ENCODE assay signal across 19 mouse cellular contexts in genomic region chr3:28827605-28828004, GRCm38 (mm10). TPM values are rescaled to one million over a fixed set of nuclear protein-coding genes. Genes with fewer than 3 reads are reported as not detected.
DNase-seq lines count a peak whose midpoint lies in the region; ATAC-seq and TF ChIP-seq lines count a peak whose summit lies in the region.
"Had no signal": no experiment of that assay in that cellular context is flagged by ENCODE, and none has a peak within 500 bp of the region (broad histone marks: within the 10 kb centered on the region; RNA-seq: fewer than 3 reads in every experiment).

No protein-coding gene starts in this region.

- H3K9ac ChIP-seq in intestine, postnatal 0 days (ENCODE audit: low read depth, low read length) = no peak overlapping the region
- no peak overlapping the region for H3K9ac ChIP-seq in intestine, embryonic 15.5 days
- H3K9ac ChIP-seq in lung, embryonic 14.5 days = no peak overlapping the region
- H3K9ac ChIP-seq in MEL (ENCODE audit: control insufficient read depth, low read depth, low read length, poor library complexity, severe bottlenecking) = no peak overlapping the region
- H3K9ac ChIP-seq: embryonic facial prominence, embryonic 13.5 days; forebrain, embryonic 12.5 days; hindbrain, embryonic 13.5 days had no signal

- no peak for TF ChIP-seq EP300 in MEL (IDR thresholded peaks at IDR 0.05; ENCODE audit: low read depth in 1 of 2, low read length in 2 of 2)

- no peaks in the 10 kb centered on the region for H3K9me3 ChIP-seq in intestine, postnatal 0 days (ENCODE audit: control insufficient read depth)
- H3K9me3 ChIP-seq in intestine, embryonic 15.5 days = no peaks in the 10 kb centered on the region
- H3K9me3 ChIP-seq in lung, embryonic 14.5 days (ENCODE audit: low read depth, low read length) = no peaks in the 10 kb centered on the region
- no peaks in the 10 kb centered on the region for H3K9me3 ChIP-seq in MEL (replicated peaks; ENCODE audit: insufficient read depth, low read length)
- H3K9me3 ChIP-seq: embryonic facial prominence, embryonic 13.5 days; forebrain, embryonic 12.5 days; G1E; hindbrain, embryonic 13.5 days had no signal

- peak; percentile 19; the same call in 1 of the 2 replicates for TF ChIP-seq CTCF in intestine, postnatal 0 days (IDR thresholded peaks at IDR 0.05; ENCODE audit: low read depth)
- no peak for TF ChIP-seq CTCF in lung, embryonic 14.5 days (IDR thresholded peaks at IDR 0.05; ENCODE audit: low read depth)
- TF ChIP-seq CTCF in MEL (IDR thresholded peaks at IDR 0.05 in 2 of 3, conservative IDR thresholded peaks at IDR 0.05 in 1 of 3; ENCODE audit: control insufficient read depth in 1 of 3, insufficient read depth in 1 of 3, low read depth in 2 of 3, low read length in 3 of 3, poor library complexity in 1 of 3, severe bottlenecking in 1 of 3) = peak in 2 of 3 experiments; percentile 16 to 46; a peak in 3 of 6 replicates

- TF ChIP-seq RAD21 in MEL (IDR thresholded peaks at IDR 0.05; ENCODE audit: low read depth, low read length) = peak; percentile 26

- no peak for TF ChIP-seq POLR2A in MEL (IDR thresholded peaks at IDR 0.05; ENCODE audit: control insufficient read depth in 1 of 2, insufficient read depth in 1 of 2, low read depth in 1 of 2, low read length in 2 of 2, poor library complexity in 1 of 2)

- no peaks in the 10 kb centered on the region for H3K27me3 ChIP-seq in intestine, postnatal 0 days (replicated peaks; ENCODE audit: control insufficient read depth, insufficient read depth, low read length)
- H3K27me3 ChIP-seq in intestine, embryonic 15.5 days (replicated peaks) = no peaks in the 10 kb centered on the region
- no peaks in the 10 kb centered on the region for H3K27me3 ChIP-seq in lung, embryonic 14.5 days (ENCODE audit: insufficient read depth, low read length)
- no peaks in the 10 kb centered on the region for H3K27me3 ChIP-seq in MEL (ENCODE audit: control insufficient read depth in 1 of 2, insufficient read depth in 2 of 2, low read length in 2 of 2)
- H3K27me3 ChIP-seq: embryonic facial prominence, embryonic 13.5 days; forebrain, embryonic 12.5 days; hindbrain, embryonic 13.5 days had no signal

- H3K4me1 ChIP-seq in intestine, postnatal 0 days (replicated peaks; ENCODE audit: control insufficient read depth, insufficient read depth, low read length) = no peaks in the 10 kb centered on the region
- no peaks in the 10 kb centered on the region for H3K4me1 ChIP-seq in intestine, embryonic 15.5 days (replicated peaks)
- H3K4me1 ChIP-seq in lung, embryonic 14.5 days (ENCODE audit: insufficient read depth) = no peaks in the 10 kb centered on the region
- no peaks in the 10 kb centered on the region for H3K4me1 ChIP-seq in MEL (ENCODE audit: control insufficient read depth in 1 of 2, insufficient read depth in 2 of 2, low read length in 2 of 2)
- H3K4me1 ChIP-seq: embryonic facial prominence, embryonic 13.5 days; forebrain, embryonic 12.5 days; hindbrain, embryonic 13.5 days had no signal

- DNase-seq in lung, embryonic 14.5 days = peak; percentile 5
- DNase-seq in lung, postnatal 36 days = no peak
- peak; percentile 35 for DNase-seq in MEL (ENCODE audit: low read depth, low spot score)
- DNase-seq in yolk sac, embryonic 10.5 days (ENCODE audit: low spot score) = no peak
- DNase-seq: adrenal gland, postnatal 14 days; cerebellum, adult 11-12 months; cerebellum, adult 9-10 months; cerebellum, postnatal 25 days; gastrocnemius, postnatal 14 days; heart, postnatal 10 days had no signal

- H3K4me2 ChIP-seq in intestine, postnatal 0 days (replicated peaks; ENCODE audit: low read depth) = no peak overlapping the region
- no peak overlapping the region for H3K4me2 ChIP-seq in intestine, embryonic 15.5 days (replicated peaks)
- H3K4me2 ChIP-seq in lung, embryonic 14.5 days = no peak overlapping the region
- H3K4me2 ChIP-seq: embryonic facial prominence, embryonic 13.5 days; forebrain, embryonic 12.5 days; hindbrain, embryonic 13.5 days had no signal

- 84% methylated on average over 2 of the region's 2 CpGs for WGBS in intestine, postnatal 0 days
- 85% methylated on average over 2 of the region's 2 CpGs for WGBS in intestine, embryonic 15.5 days
- 85% methylated on average over 2 of the region's 2 CpGs for WGBS in lung, embryonic 14.5 days

- H3K4me3 ChIP-seq in intestine, postnatal 0 days (ENCODE audit: low read depth, low read length) = no peak overlapping the region
- H3K4me3 ChIP-seq in intestine, embryonic 15.5 days (replicated peaks) = no peak overlapping the region
- H3K4me3 ChIP-seq in lung, embryonic 14.5 days (ENCODE audit: low read depth, low read length) = no peak overlapping the region
- no peak overlapping the region for H3K4me3 ChIP-seq in MEL (ENCODE audit: control insufficient read depth in 1 of 2, insufficient read depth in 1 of 2, low read depth in 2 of 2, low read length in 2 of 2)
- H3K4me3 ChIP-seq: embryonic facial prominence, embryonic 13.5 days; forebrain, embryonic 12.5 days; hindbrain, embryonic 13.5 days had no signal

- no peaks in the 10 kb centered on the region for H3K36me3 ChIP-seq in intestine, postnatal 0 days (ENCODE audit: control insufficient read depth, insufficient read depth)
- no peaks in the 10 kb centered on the region for H3K36me3 ChIP-seq in intestine, embryonic 15.5 days
- no peaks in the 10 kb centered on the region for H3K36me3 ChIP-seq in lung, embryonic 14.5 days (ENCODE audit: insufficient read depth)
- peaks cover 0 to 2% of the 10 kb centered on the region in 2 experiments; a peak in 1 of 4 replicates for H3K36me3 ChIP-seq in MEL (ENCODE audit: control insufficient read depth in 1 of 2, insufficient read depth in 2 of 2, low read length in 2 of 2)
- H3K36me3 ChIP-seq: embryonic facial prominence, embryonic 13.5 days; forebrain, embryonic 12.5 days; G1E; hindbrain, embryonic 13.5 days had no signal

- no peak overlapping the region for H3K27ac ChIP-seq in intestine, postnatal 0 days (ENCODE audit: low read depth, low read length)
- H3K27ac ChIP-seq in intestine, embryonic 15.5 days = no peak overlapping the region
- H3K27ac ChIP-seq in lung, embryonic 14.5 days (ENCODE audit: low read depth) = no peak overlapping the region
- H3K27ac ChIP-seq in MEL (ENCODE audit: control insufficient read depth, low read depth, low read length) = no peak overlapping the region
- H3K27ac ChIP-seq: embryonic facial prominence, embryonic 13.5 days; forebrain, embryonic 12.5 days; hindbrain, embryonic 13.5 days; hindbrain, postnatal 0 days had no signal

- H3K79me2 ChIP-seq in MEL (ENCODE audit: control insufficient read depth, insufficient read depth, low read length, poor library complexity) = no peaks in the 10 kb centered on the region

- no peak for ATAC-seq in intestine, postnatal 0 days
- no peak for ATAC-seq in intestine, embryonic 15.5 days
- ATAC-seq in lung, embryonic 14.5 days (ENCODE audit: insufficient read depth) = no peak
- ATAC-seq: activated CD4-positive, CD25-positive, alpha-beta regulatory T cell, adult 4 months; forebrain, embryonic 16.5 days; hindbrain, postnatal 0 days had no signal

TF ChIP-seq in MEL, 35 proteins besides CTCF, POLR2A, EP300 and RAD21:
- TF ChIP-seq HCFC1 (IDR thresholded peaks at IDR 0.05; ENCODE audit: low read depth, low read length) (no peak), NRF1 (IDR thresholded peaks at IDR 0.05; ENCODE audit: insufficient read depth, low read depth, low read length, poor library complexity, severe bottlenecking) (no peak), GATA1 (IDR thresholded peaks at IDR 0.05; ENCODE audit: low read depth, low read length) (no peak), MEF2A (IDR thresholded peaks at IDR 0.05; ENCODE audit: extremely low read depth, insufficient replicate concordance, low read depth, low read length, poor library complexity, severe bottlenecking) (no peak), MXI1 (IDR thresholded peaks at IDR 0.05; ENCODE audit: low read depth, low read length) (no peak), POLR2AphosphoS2 (IDR thresholded peaks at IDR 0.05; ENCODE audit: low read length) (no peak), SMC3 (IDR thresholded peaks at IDR 0.05; ENCODE audit: low read depth, low read length) (peak; percentile 39; the same call in 1 of the 2 replicates), JUND (IDR thresholded peaks at IDR 0.05; ENCODE audit: low read depth, low read length) (no peak)

RNA-seq across cellular contexts. Expression of gene Rpl22l1, which starts 22.4 kb away (rescaled TPM):
- 444 and 479 TPM in 2 replicates for polyA plus RNA-seq in intestine, postnatal 0 days (2015; fragmentation: Nextera tagmentation; extraction: Ambion mirVana)
- 398 and 497 TPM in 2 replicates for polyA plus RNA-seq in intestine, embryonic 15.5 days (2015; fragmentation: Nextera tagmentation; extraction: Ambion mirVana)
- polyA plus RNA-seq in lung, embryonic 14.5 days (2014; fragmentation: Nextera tagmentation; extraction: Ambion mirVana) = 445 and 524 TPM in 2 replicates
- total RNA-seq in MEL (2012; rRNA removed) = 97.8 and 305 TPM in 2 replicates
- 10 to 100 TPM in 1 of 2 experiments, not detected in 1; 84.5 TPM for polyA plus RNA-seq in MEL (2012; ENCODE audit: insufficient read depth in 1 of 2, insufficient read length in 2 of 2, low read depth in 1 of 2, low replicate concordance in 2 of 2, missing spikeins in 1 of 2)

RNA-seq across cellular contexts. Expression of gene Eif5a2, which starts 46.5 kb away (rescaled TPM):
- 2.8 and 3.2 TPM in 2 replicates for polyA plus RNA-seq in intestine, postnatal 0 days (2015; fragmentation: Nextera tagmentation; extraction: Ambion mirVana)
- polyA plus RNA-seq in intestine, embryonic 15.5 days (2015; fragmentation: Nextera tagmentation; extraction: Ambion mirVana) = 3.8 and 4.9 TPM in 2 replicates
- 14.1 and 15.5 TPM in 2 replicates for polyA plus RNA-seq in lung, embryonic 14.5 days (2014; fragmentation: Nextera tagmentation; extraction: Ambion mirVana)
- 5.8 and 6.1 TPM in 2 replicates for total RNA-seq in MEL (2012; rRNA removed)
- polyA plus RNA-seq in MEL (2012; ENCODE audit: insufficient read depth in 1 of 2, insufficient read length in 2 of 2, low read depth in 1 of 2, low replicate concordance in 2 of 2, missing spikeins in 1 of 2) = 1 to 10 TPM in 1 of 2 experiments, not detected in 1; 7.3 TPM

Comparison
In these comparisons a context has a peak if more than half of its experiments do, and no peak if none do; other contexts are left out.
1. DNase-seq: peak in lung, embryonic 14.5 days (single experiment) and MEL (single experiment); none in lung, postnatal 36 days (single experiment) and yolk sac, embryonic 10.5 days (single experiment).